Mouse (Mus musculus): ENCODE results near the gene Olfr670.
"Not testable (repeated sequence)": the region's sequence is repeated elsewhere in the genome, so short reads cannot be mapped to it uniquely, and the experiment has no call there.

Olfr670 gene

DNA sequence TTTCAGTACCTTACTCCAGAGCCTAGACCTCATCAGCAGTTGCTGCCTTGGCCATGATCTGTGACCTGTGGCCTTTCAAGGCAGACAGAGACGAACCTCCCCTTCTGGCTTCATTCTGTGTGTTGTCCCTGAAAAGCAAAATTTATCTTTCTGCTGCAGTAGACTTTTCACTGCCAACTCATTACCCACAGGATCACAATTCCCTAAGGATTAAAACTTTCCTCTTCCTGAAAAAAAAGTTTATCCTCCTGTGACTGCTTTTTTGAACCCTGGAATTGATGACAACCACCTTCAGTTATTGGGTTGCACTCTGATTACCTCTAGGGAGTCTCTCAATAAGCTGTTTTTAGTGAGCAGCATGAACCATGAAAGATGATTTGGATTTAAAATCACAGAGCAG, at the start of gene Olfr670:
Gene Olfr670 (minus strand): TSS at position 101 of the 400 bp plus-strand sequence.
- DNase-seq (ENCODE audit: low read depth, low spot score), result no peak

DNA sequence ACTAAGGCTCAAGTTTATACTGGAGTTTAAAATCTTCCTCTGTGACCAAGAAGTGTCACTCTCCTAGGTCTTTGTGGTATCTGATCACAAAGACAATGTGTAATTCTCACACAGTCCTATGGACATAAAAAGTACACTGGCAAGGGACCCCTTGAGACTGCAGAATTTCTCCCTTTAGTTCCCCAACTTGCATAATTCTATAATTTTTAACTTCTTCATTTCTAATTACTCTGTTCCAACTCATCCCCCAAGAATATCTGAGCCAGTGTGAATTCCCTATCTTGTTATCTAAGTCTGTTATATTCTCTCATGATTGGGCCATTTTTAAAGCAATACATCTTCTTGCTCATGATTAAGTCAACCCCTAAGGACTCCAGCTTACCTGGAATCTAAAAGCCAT, 39.5 kb upstream of the Olfr670 start, which contains the start of gene Olfr672:
Gene Olfr672 (minus strand): TSS at position 101 of the 400 bp plus-strand sequence.
- no peak for DNase-seq (ENCODE audit: low read depth, low spot score)

DNA sequence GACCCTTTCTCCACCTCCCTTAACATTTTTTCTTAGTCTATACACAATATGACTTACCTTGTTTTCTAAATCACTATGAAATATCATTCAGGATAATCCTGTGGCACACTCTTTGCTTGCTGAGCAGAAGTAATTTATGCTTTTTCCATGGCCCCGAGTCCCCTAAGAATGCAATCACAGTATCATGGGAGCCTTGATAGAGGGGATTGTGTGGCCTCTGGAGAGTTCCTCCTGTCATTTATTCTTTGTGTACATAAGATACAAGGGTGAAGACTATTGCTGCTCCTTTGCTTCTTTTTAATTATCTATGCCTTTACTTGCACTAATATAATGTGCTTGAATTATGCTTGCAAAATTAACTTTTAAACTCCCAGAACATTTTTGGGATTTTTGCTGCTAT, 16.6 kb upstream of the Olfr670 start, which contains the start of gene Olfr671:
Gene Olfr671 (minus strand): TSS at position 101 of the 400 bp plus-strand sequence.
- DNase-seq (ENCODE audit: low read depth, low spot score), result no peak

DNA sequence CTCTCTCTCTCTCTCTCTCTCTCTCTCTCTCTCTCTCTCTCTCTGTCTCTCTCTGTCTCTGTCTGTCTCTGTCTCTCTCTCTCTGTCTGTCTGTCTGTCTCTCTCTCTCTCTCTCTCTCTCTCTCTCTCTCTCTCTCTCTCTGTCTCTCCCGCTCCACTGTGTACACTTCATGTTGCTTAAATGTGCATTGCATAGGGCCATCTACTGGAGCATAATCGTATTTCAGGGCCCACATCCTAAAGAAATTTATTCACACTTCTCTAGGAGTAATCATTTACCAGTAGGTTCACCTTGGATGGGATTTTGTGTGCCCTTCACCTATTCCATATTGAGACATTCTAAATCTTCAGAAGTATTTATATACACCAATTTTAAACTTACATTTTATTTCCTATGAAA, 10.1 kb upstream of the Olfr670 start:
- DNase-seq (ENCODE audit: low read depth, low spot score), result not testable (repeated sequence)

DNA sequence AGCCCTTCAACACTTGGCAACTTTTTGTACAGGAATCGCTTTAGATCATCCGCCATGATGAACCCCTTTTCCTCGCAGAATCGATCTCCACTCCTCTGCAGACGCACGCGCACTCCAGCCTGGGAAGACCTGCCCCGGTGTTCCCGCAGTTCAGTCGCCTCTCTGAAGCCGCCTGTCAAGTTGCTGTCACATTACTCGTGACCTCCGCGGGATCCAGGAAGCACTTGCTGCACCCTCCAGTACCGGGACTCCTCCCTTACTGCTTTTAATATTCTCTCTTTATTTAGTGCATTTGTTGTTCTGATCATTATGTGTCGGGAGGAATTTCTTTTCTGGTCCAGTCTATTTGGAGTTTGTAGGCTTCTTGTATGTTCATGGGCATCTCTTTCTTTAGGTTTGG, 12.2 kb downstream of the Olfr670 start:
- DNase-seq (ENCODE audit: low read depth, low spot score), result not testable (repeated sequence)

DNA sequence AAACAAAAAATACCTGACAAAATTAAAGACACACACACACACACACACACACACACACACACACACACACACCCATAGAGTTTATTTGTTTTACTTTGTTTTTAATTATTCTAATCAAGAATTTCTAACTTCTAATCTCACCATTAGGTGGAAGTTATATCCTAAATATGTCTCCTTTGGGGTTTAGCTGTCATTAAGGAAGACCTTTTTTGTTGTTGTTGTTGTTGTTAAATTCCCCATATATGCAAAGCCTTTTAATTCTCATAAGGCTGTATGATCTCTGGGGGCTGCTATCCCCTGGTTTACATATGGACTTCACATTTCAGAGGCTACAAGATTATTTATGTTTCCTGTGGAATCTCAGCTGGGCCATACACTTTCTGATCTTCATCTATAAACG, 28.5 kb downstream of the Olfr670 start, which contains the start of gene Olfr669:
Gene Olfr669 (plus strand): TSS at position 301 of the 400 bp plus-strand sequence.
- DNase-seq (ENCODE audit: low read depth, low spot score), result no peak

DNA sequence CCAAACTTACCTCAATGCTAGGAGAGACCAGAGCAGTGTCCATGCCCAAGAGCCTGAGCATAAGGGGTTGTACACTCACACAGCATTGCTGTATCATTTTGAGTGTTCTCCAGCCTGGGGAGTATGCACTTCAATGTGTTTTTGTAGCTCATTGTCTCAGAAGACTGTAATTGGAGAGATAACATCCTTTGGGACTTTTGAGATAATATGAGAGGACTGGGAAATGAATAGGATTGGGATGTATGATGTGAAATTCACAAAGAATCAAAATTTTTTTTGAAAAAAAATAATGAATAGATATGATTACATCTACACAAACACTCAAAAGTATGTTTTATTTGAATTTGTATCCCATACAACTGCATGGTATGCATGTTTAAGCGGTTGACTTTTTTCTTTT, 34.5 kb downstream of the Olfr670 start, which contains the start of gene Olfr668:
Gene Olfr668 (minus strand): TSS at position 101 of the 400 bp plus-strand sequence.
- DNase-seq (ENCODE audit: low read depth, low spot score), result no peak

DNA sequence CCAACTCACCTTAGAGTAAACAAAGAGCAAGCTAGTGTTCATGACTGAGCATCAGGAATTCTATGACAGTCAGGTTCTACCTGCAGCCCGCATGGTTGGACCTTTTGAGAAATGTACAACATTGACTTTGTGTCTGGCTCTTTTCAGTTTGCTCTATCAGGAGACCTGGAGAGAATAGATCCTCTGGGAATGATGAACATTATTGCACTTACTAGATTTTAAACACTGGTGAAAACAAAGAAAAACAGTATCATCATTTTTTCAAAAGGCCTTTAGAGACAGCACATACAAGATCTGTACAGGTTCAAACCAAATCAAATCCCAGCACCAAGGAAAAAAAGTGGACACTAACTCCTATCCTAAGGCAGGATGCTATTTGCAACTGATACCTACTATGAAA, 41.0 kb downstream of the Olfr670 start, which contains the start of gene Olfr667:
Gene Olfr667 (minus strand): TSS at position 101 of the 400 bp plus-strand sequence.
- no peak for DNase-seq (ENCODE audit: low read depth, low spot score)
